Mouse (Mus musculus) stomach, postnatal 0 days (tissue): ENCODE data around the gene Col8a2. TPM values are rescaled to one million over a fixed set of nuclear protein-coding genes. Genes with fewer than 3 reads are reported as not detected.

ENCODE experiments used
- ATAC-seq: fragments of 200-750 bp; cut with Nextera tagmentation; 2 replicates; pipeline ENCODE4 v1.8.0; 2017; ENCODE audit not compliant: low FRiP score, low TSS enrichment
- DNase-seq: peaks from one replicate; pipeline ENCODE4 v3.0.0-alpha.2; 2016; ENCODE audit warnings: low spot score
- H3K27ac ChIP-seq: fragments of 300-500 bp; sonication (generic); replicated peaks from 2 replicates; pipeline ENCODE4 v1.5.1; 2014; ENCODE audit warnings: mild to moderate bottlenecking, control low read depth
- H3K27me3 ChIP-seq: fragments of 300-500 bp; sonication (generic); 2 replicates; pipeline ENCODE4 v1.6.1; 2014; ENCODE audit warnings: low read length; ENCODE audit not compliant: control insufficient read depth, insufficient read depth
- H3K36me3 ChIP-seq: fragments of 300-500 bp; sonication (generic); 2 replicates; pipeline ENCODE4 v1.6.1; 2014; ENCODE audit warnings: low read length, mixed read lengths; ENCODE audit not compliant: control insufficient read depth, insufficient read depth
- H3K4me1 ChIP-seq: fragments of 300-500 bp; sonication (generic); replicated peaks from 2 replicates; pipeline ENCODE4 v1.6.1; 2014; ENCODE audit warnings: antibody characterized with exemption; ENCODE audit not compliant: control insufficient read depth, insufficient read depth
- H3K4me2 ChIP-seq: fragments of 300-500 bp; sonication (generic); replicated peaks from 2 replicates; pipeline ENCODE4 v1.6.1; 2014; ENCODE audit warnings: low read depth, mild to moderate bottlenecking, control low read depth, moderate library complexity
- H3K4me3 ChIP-seq: fragments of 300-500 bp; sonication (generic); 2 replicates; pipeline ENCODE4 v1.5.1; 2014; ENCODE audit warnings: low read depth, low read length, control low read depth
- H3K9ac ChIP-seq: fragments of 300-500 bp; sonication (generic); 2 replicates; pipeline ENCODE4 v1.6.1; 2014; ENCODE audit warnings: mild to moderate bottlenecking, low read length, control low read depth, mixed read lengths
- H3K9me3 ChIP-seq: fragments of 300-500 bp; sonication (generic); 2 replicates; pipeline ENCODE4 v1.6.1; 2016; ENCODE audit warnings: low read length; ENCODE audit not compliant: control insufficient read depth
- CTCF ChIP-seq: IDR thresholded peaks from 2 replicates; pipeline ENCODE4 v1.5.1; 2016; ENCODE audit warnings: antibody characterized with exemption, low read depth, mild to moderate bottlenecking, moderate library complexity
- EP300 ChIP-seq: optimal IDR thresholded peaks from 2 replicates; pipeline ENCODE3; 2016; ENCODE audit warnings: antibody characterized with exemption
- WGBS: fragments of 180-500 bp; shearing (Covaris S2); extraction: QIAGEN DNeasy Blood & Tissue Kit; methylation state at CpG from one replicate; pipeline ENCODE4 v1.1.7; 2014; 5-methylcytosine and 5-hydroxymethylcytosine counted together
- polyA plus RNA-seq: library from polyadenylated mRNA; unstranded; fragments of >200 nt; fragmentation: Nextera tagmentation; extraction: Ambion mirVana; gene quantifications from 2 replicates; pipeline ENCODE4 v1.2.1, GENCODE M21; 2015

Gene Col8a2
- polyA plus RNA-seq = 6.4 and 7.8 TPM in 2 replicates

- Histone ChIP-seq H3K4me1 (peaks cover 3% of the 10 kb centered on the region; the same call in 1 of the 2 replicates), H3K4me3 (peak within 1 kb of the TSS; percentile 48), H3K9ac (peak within 1 kb of the TSS; percentile 57), H3K9me3 (no peaks in the 10 kb centered on the region), H3K36me3 (no peaks in the 10 kb centered on the region), H3K27me3 (no peaks in the 10 kb centered on the region; the same call in 1 of the 2 replicates), H3K27ac (0 out of 2 replicates have a peak within 1 kb of the TSS, but pooled peaks have one; percentile 45), H3K4me2 (peak within 1 kb of the TSS; percentile 72)
- 3% methylated on average over 24 of the region's 42 CpGs for WGBS
- TF ChIP-seq EP300 (no peak), CTCF (no peak)
- peak; percentile 71 for ATAC-seq
- DNase-seq = peak; percentile 55
These were observed at the start of gene Col8a2 for GRCm38 (mm10) chr4:126286492-126286891. TSS of gene Col8a2 (plus strand) at chr4:126286793.

GRCm38 (mm10) chr4:126237721-126238242 lies 48.8 kb upstream of the Col8a2 start:
- no peak overlapping the region for H3K4me2 ChIP-seq
- no peak overlapping the region for H3K4me3 ChIP-seq
- H3K36me3 ChIP-seq = peaks cover 47% of the 10 kb centered on the region
- 54% methylated on average over 5 of the region's 5 CpGs for WGBS
- H3K4me1 ChIP-seq = no peaks in the 10 kb centered on the region; the same call in 1 of the 2 replicates
- ATAC-seq (0 out of 2 replicates have a peak, but pooled peaks have one; percentile 35), DNase-seq (no peak)
- H3K9me3 ChIP-seq = no peaks in the 10 kb centered on the region
- no peaks in the 10 kb centered on the region for H3K27me3 ChIP-seq
- TF ChIP-seq CTCF (peak; percentile 34), EP300 (no peak)
- no peak overlapping the region for H3K9ac ChIP-seq
- peak overlapping the region; percentile 30; the same call in 1 of the 2 replicates for H3K27ac ChIP-seq

- no peak for ATAC-seq
- no peak overlapping the region for H3K4me3 ChIP-seq
- no peaks in the 10 kb centered on the region; the same call in 1 of the 2 replicates for H3K4me1 ChIP-seq
- no peak overlapping the region for H3K27ac ChIP-seq
- no peak for TF ChIP-seq CTCF
- no peak overlapping the region for H3K9ac ChIP-seq
- no peaks in the 10 kb centered on the region for H3K9me3 ChIP-seq
- H3K4me2 ChIP-seq = no peak overlapping the region
- peaks cover 33% of the 10 kb centered on the region for H3K36me3 ChIP-seq
- H3K27me3 ChIP-seq = no peaks in the 10 kb centered on the region
- 90% methylated on average over 13 of the region's 13 CpGs for WGBS
- DNase-seq = no peak
These were observed 46.6 kb upstream of the Col8a2 start for GRCm38 (mm10) chr4:126239862-126240475.

- DNase-seq (no peak), ATAC-seq (no peak)
- Histone ChIP-seq H3K4me1 (no peaks in the 10 kb centered on the region; the same call in 1 of the 2 replicates), H3K4me2 (no peak overlapping the region), H3K9me3 (no peaks in the 10 kb centered on the region), H3K4me3 (no peak overlapping the region), H3K27me3 (no peaks in the 10 kb centered on the region), H3K36me3 (peaks cover 21% of the 10 kb centered on the region), H3K27ac (no peak overlapping the region), H3K9ac (no peak overlapping the region)
- WGBS = 53% methylated on average over 9 of the region's 9 CpGs
- TF ChIP-seq EP300 = no peak
- no peak for TF ChIP-seq CTCF
These were observed 44.6 kb upstream of the Col8a2 start for GRCm38 (mm10) chr4:126241956-126242355.

GRCm38 (mm10) chr4:126242510-126242909 lies 44.1 kb upstream of the Col8a2 start:
- H3K9ac ChIP-seq = no peak overlapping the region
- ATAC-seq (no peak), DNase-seq (no peak)
- H3K27ac ChIP-seq = no peak overlapping the region
- no peaks in the 10 kb centered on the region; the same call in 1 of the 2 replicates for H3K4me1 ChIP-seq
- WGBS = 78% methylated on average over 6 of the region's 6 CpGs
- peaks cover 21% of the 10 kb centered on the region for H3K36me3 ChIP-seq
- H3K9me3 ChIP-seq = no peaks in the 10 kb centered on the region
- H3K27me3 ChIP-seq = no peaks in the 10 kb centered on the region
- no peak overlapping the region for H3K4me3 ChIP-seq
- H3K4me2 ChIP-seq = no peak overlapping the region
- TF ChIP-seq EP300 = no peak
